Mouse (Mus musculus) activated CD4-positive, CD25-positive, alpha-beta regulatory T cell (primary cell): Measurements from ENCODE around the gene Necab2. TPM values are rescaled to one million over a fixed set of nuclear protein-coding genes. Genes with fewer than 3 reads are reported as not detected.

Experiments
- polyA plus RNA-seq, 2 experiments: library from polyadenylated mRNA; unstranded; fragments of 100-300 nt; shearing (Covaris generic); gene quantifications; one replicate each; pipeline ENCODE4 v1.2.1; 2017

Gene Necab2
- polyA plus RNA-seq: not detected

GRCm38 (mm10) chr8:119446211-119446989 lies at the start of gene Necab2:
Gene Necab2, plus strand, starts transcription at chr8:119446719.

DNA sequence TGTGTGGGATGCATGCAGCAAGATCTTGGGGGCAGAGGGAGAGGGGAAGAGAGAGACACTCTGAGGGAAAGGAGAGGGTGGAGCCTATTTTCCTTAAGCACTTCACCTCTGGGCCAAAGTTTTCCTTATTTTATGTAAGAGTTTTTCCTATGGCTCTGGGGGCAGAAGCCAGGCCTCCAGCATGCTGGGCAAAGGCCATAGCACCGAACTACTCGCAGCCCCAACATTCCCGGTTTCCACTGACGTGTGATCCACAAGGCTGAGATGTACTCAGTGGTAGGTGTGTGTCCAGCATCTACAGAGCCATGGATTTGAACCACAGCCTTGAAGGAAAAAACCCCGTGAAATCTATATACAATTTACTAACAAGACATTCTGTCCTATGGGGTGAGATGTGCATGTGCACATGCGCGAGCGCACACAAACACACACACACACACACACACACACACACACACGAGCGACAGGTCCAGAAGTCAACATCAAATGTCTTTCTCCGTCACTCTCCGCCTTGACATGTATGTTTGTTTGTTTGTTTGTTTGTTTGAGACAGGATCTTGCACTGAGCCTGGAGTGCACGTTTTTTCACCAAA lies 12.8 kb upstream of the Necab2 start, which contains the start of gene Osgin1:
Gene Osgin1 (plus strand): TSS at position 543 of the 593 bp plus-strand sequence.

DNA sequence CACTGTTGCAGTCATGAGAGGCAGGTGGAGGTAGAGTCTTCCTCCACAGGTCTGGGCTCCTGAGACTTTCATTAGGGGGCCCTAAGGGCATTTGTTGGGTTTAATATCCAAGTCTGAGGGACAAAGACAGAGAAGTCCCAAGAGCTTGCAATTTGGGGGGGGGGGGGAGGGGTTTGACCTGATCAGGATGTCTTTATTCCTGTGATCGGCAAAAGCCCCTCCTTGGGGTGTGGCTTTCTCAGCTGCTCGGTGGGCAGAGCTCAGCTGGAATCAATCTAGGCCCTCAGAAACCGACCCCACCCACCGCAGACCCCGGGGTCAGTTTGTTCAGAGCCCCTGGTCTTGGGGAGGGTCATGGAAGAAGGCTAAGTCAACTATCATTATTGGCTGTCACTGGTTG lies 55.1 kb downstream of the Necab2 start, which contains the start of gene Slc38a8:
Gene Slc38a8 (minus strand): TSS at position 101 of the 400 bp plus-strand sequence.

Other genes starting within 250 kb of the Necab2 start
- gene Hsbp1, start 102.2 kb upstream of the Necab2 start, polyA plus RNA-seq: 100 to 1,000 TPM; 177 to 197 TPM
- gene Mlycd, start 51.8 kb upstream of the Necab2 start, polyA plus RNA-seq: 10 to 100 TPM; 25.1 to 28.4 TPM
- gene Osgin1, start 12.6 kb upstream of the Necab2 start, polyA plus RNA-seq: 10 to 100 TPM in 1 of 2 experiments, 1 to 10 TPM in 1; 7.8 to 14.4 TPM
- under 1 TPM; 0.12 to 0.20 TPM for gene Slc38a8, start 55.0 kb downstream of the Necab2 start, polyA plus RNA-seq
- 10 to 100 TPM; 54.1 to 62.1 TPM for gene Mbtps1, start 112.0 kb downstream of the Necab2 start, polyA plus RNA-seq
- 100 to 1,000 TPM in 1 of 2 experiments, 10 to 100 TPM in 1; 80.6 to 117 TPM for gene Hsdl1, start 128.5 kb downstream of the Necab2 start, polyA plus RNA-seq
- gene Dnaaf1, start 128.5 kb downstream of the Necab2 start, polyA plus RNA-seq: not detected
- 10 to 100 TPM; 19.8 to 24.3 TPM for gene Taf1c, start 158.5 kb downstream of the Necab2 start, polyA plus RNA-seq
- gene Adad2, start 166.0 kb downstream of the Necab2 start, polyA plus RNA-seq: not detected
- under 1 TPM in 1 of 2 experiments, not detected in 1; 0.09 TPM for gene Kcng4, start 189.0 kb downstream of the Necab2 start, polyA plus RNA-seq
- not detected for gene Wfdc1, start 219.6 kb downstream of the Necab2 start, polyA plus RNA-seq